Mouse (Mus musculus) liver, embryonic 15.5 days (tissue): ENCODE data around the gene Pdzk1. TPM values are rescaled to one million over a fixed set of nuclear protein-coding genes. Genes with fewer than 3 reads are reported as not detected.

Source experiments
- ATAC-seq: fragments of 200-750 bp; cut with Nextera tagmentation; 2 replicates; pipeline ENCODE4 v1.8.0; 2017; ENCODE audit warnings: moderate number of reproducible peaks, mild to moderate bottlenecking, moderate library complexity; ENCODE audit not compliant: insufficient read depth
- H3K27ac ChIP-seq: fragments of 300-500 bp; sonication (generic); replicated peaks from 2 replicates; pipeline ENCODE4 v1.5.1; 2015; ENCODE audit warnings: mild to moderate bottlenecking, inconsistent platforms
- H3K27me3 ChIP-seq: fragments of 300-500 bp; sonication (generic); 2 replicates; pipeline ENCODE4 v1.6.1; 2015; ENCODE audit warnings: mild to moderate bottlenecking, inconsistent platforms
- H3K36me3 ChIP-seq: fragments of 300-500 bp; sonication (generic); replicated peaks from 2 replicates; pipeline ENCODE4 v1.6.1; 2015; ENCODE audit warnings: moderate library complexity, mild to moderate bottlenecking, inconsistent platforms
- H3K4me1 ChIP-seq: fragments of 300-500 bp; sonication (generic); replicated peaks from 2 replicates; pipeline ENCODE4 v1.6.1; 2015; ENCODE audit warnings: inconsistent platforms
- H3K4me2 ChIP-seq: fragments of 300-500 bp; sonication (generic); 2 replicates; pipeline ENCODE4 v1.6.1; 2015; ENCODE audit warnings: moderate library complexity, mild to moderate bottlenecking, inconsistent platforms
- H3K4me3 ChIP-seq: fragments of 300-500 bp; sonication (generic); replicated peaks from 2 replicates; pipeline ENCODE4 v1.5.1; 2015; ENCODE audit warnings: mild to moderate bottlenecking, inconsistent platforms
- H3K9ac ChIP-seq: fragments of 300-500 bp; sonication (generic); 2 replicates; pipeline ENCODE4 v1.6.1; 2015; ENCODE audit warnings: moderate library complexity, mild to moderate bottlenecking, inconsistent platforms
- H3K9me3 ChIP-seq: fragments of 300-500 bp; sonication (generic); replicated peaks from 2 replicates; pipeline ENCODE4 v1.6.1; 2016; ENCODE audit warnings: inconsistent platforms
- WGBS: fragments of 180-500 bp; shearing (Covaris S2); methylation state at CpG from one replicate; pipeline ENCODE4 v1.1.7; 2015; ENCODE audit warnings: mixed read lengths; ENCODE audit not compliant: insufficient replicate concordance; 5-methylcytosine and 5-hydroxymethylcytosine counted together
- polyA plus RNA-seq: library from polyadenylated mRNA; unstranded; fragments of >200 nt; fragmentation: Nextera tagmentation; extraction: Ambion mirVana; gene quantifications from 2 replicates; pipeline ENCODE4 v1.2.1, GENCODE M21; 2015

The Pdzk1 gene
- polyA plus RNA-seq, 1 experiment from 2014 or later, result 21.6 TPM

- no peaks in the 10 kb centered on the region for H3K9me3 ChIP-seq
- no peak overlapping the region for H3K4me2 ChIP-seq
- no peak overlapping the region for H3K4me3 ChIP-seq
- H3K4me1 ChIP-seq, result no peaks in the 10 kb centered on the region
- no peaks in the 10 kb centered on the region for H3K36me3 ChIP-seq
- ATAC-seq, result 0 out of 2 replicates have a peak, but pooled peaks have one; percentile 18
- WGBS, result 31% methylated on average over 2 of the region's 2 CpGs
- H3K27ac ChIP-seq, result no peak overlapping the region
- no peaks in the 10 kb centered on the region for H3K27me3 ChIP-seq
- H3K9ac ChIP-seq, result no peak overlapping the region
These were observed 7.3 kb downstream of the Pdzk1 start for GRCm38 (mm10) chr3:96836414-96836813.

DNA sequence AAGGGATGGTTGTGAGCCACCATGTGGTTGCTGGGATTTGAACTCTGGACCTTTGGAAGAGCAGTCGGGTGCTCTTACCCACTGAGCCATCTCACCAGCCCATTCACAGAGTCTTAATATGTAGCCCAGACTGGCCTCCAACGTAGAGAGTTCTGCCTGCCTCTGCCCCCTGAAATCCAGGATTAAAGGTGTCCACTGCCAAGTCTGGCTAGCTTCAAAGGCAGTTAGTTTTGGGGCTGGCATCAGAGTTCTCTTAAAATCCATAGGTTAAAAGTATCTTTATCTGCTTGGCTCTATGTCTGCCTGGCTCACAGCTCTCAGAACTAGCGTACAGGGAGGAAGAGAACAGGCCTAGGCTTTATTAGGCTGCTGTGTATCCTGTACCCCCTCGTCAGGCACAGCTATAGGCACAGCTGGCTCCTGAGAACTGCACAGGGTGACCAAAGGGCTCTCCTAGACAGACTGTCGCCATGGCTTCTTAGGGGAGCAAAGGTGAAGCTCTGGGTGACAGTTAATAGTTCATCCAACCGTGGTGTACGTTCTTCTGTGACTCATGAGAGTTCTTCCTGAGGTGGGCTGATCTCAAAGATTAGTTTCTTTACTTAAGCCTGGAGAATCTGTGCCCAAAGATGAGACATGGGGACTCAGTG is 10.0 kb downstream of the Pdzk1 start:
- no peak overlapping the region for H3K9ac ChIP-seq
- H3K4me1 ChIP-seq, result no peaks in the 10 kb centered on the region
- H3K9me3 ChIP-seq, result no peaks in the 10 kb centered on the region
- ATAC-seq, result no peak
- no peaks in the 10 kb centered on the region for H3K36me3 ChIP-seq
- whole genome bisulfite sequencing, result 60% methylated on average over 7 of the region's 7 CpGs
- H3K4me2 ChIP-seq, result no peak overlapping the region
- H3K27me3 ChIP-seq, result no peaks in the 10 kb centered on the region
- no peak overlapping the region for H3K4me3 ChIP-seq
- no peak overlapping the region for H3K27ac ChIP-seq

DNA sequence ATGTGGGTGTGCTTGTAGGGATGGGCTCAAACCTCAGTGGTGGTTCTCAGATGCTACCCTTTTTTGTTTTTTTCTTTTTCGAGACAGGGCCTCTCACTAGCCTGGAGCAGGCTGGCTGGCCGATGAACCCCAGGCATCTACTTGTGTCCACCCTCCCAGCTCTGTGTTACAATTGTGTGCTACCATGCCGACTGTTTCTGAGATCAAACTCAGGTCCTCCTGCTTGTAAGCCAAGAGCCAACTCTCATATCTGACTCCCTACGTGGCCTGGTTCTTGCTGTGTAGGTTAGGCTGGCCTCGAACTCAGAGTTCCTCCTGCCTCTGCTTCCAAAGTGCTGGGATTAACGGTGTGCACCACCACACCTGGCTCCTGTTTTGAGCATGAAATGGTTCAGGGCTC is 16.1 kb downstream of the Pdzk1 start:
- Histone ChIP-seq H3K36me3 (no peaks in the 10 kb centered on the region), H3K27ac (no peak overlapping the region), H3K4me3 (no peak overlapping the region), H3K9me3 (no peaks in the 10 kb centered on the region), H3K4me1 (peaks cover 28% of the 10 kb centered on the region), H3K27me3 (no peaks in the 10 kb centered on the region), H3K9ac (no peak overlapping the region), H3K4me2 (no peak overlapping the region)
- ATAC-seq, result no peak
- 68% methylated on average over 6 of the region's 6 CpGs for WGBS

DNA sequence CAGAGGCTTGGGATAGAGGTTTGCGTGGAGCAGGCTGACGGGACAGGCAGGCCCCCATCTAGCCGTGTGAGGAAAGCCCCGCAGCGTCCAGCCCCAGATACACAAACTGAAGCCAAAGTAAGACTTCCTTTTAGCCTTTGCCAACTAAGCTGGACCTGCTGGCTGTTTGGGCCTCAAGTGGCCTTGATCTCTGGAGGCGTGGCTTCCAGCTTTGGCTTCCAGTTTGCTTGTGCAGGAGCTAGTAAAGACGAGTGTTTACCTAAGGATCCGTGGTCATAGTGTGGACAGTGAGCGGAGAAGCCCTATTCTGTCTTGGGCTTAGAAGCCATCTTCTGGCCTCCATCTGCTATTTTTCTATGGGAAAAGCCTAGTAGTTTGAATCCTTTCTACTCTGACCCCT is 16.7 kb downstream of the Pdzk1 start:
- no peaks in the 10 kb centered on the region for H3K36me3 ChIP-seq
- H3K4me2 ChIP-seq, result no peak overlapping the region
- WGBS, result 63% methylated on average over 9 of the region's 9 CpGs
- H3K9me3 ChIP-seq, result no peaks in the 10 kb centered on the region
- H3K4me3 ChIP-seq, result no peak overlapping the region
- H3K9ac ChIP-seq, result no peak overlapping the region
- no peaks in the 10 kb centered on the region for H3K27me3 ChIP-seq
- ATAC-seq, result no peak
- H3K27ac ChIP-seq, result no peak overlapping the region
- H3K4me1 ChIP-seq, result peaks cover 28% of the 10 kb centered on the region

- Histone ChIP-seq H3K9ac (no peak overlapping the region), H3K4me2 (no peak overlapping the region), H3K4me3 (no peak overlapping the region), H3K27me3 (no peaks in the 10 kb centered on the region), H3K4me1 (peaks cover 28% of the 10 kb centered on the region), H3K36me3 (no peaks in the 10 kb centered on the region), H3K27ac (no peak overlapping the region), H3K9me3 (no peaks in the 10 kb centered on the region)
- no peak for ATAC-seq
- 48% methylated on average over 12 of the region's 12 CpGs for WGBS
These were observed 17.9 kb downstream of the Pdzk1 start for GRCm38 (mm10) chr3:96846985-96847384.

GRCm38 (mm10) chr3:96847661-96848060 is 18.6 kb downstream of the Pdzk1 start:
- 7% methylated on average over 6 of the region's 6 CpGs for WGBS
- no peak overlapping the region for H3K4me2 ChIP-seq
- no peaks in the 10 kb centered on the region for H3K27me3 ChIP-seq
- no peak overlapping the region for H3K4me3 ChIP-seq
- ATAC-seq, result no peak
- H3K9me3 ChIP-seq, result no peaks in the 10 kb centered on the region
- H3K27ac ChIP-seq, result no peak overlapping the region
- H3K36me3 ChIP-seq, result no peaks in the 10 kb centered on the region
- peaks cover 28% of the 10 kb centered on the region for H3K4me1 ChIP-seq
- no peak overlapping the region for H3K9ac ChIP-seq

DNA sequence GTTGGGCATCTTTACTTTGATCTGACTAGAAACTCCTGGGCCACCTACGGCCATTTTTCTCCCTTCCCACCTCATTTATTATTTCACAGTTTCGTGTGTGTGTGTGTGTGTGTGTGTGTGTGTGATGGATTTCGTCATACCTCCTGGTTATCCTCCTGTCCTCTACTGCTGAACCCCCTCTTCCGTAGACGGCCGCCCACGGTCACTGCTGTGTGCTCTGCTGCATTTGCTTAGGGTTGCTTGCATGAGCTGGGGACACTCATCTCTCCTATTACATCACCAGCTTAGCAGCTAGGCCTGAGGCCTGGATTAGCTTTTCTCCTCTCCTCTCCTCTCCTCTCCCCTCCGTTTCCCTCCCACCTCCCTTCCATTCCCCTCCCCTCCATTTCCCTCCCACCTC is 19.4 kb downstream of the Pdzk1 start:
- peak; percentile 69 for ATAC-seq
- no peaks in the 10 kb centered on the region for H3K27me3 ChIP-seq
- H3K4me2 ChIP-seq, result no peak overlapping the region
- no peaks in the 10 kb centered on the region for H3K9me3 ChIP-seq
- no peak overlapping the region for H3K4me3 ChIP-seq
- no peak overlapping the region; the same call in 1 of the 2 replicates for H3K27ac ChIP-seq
- H3K9ac ChIP-seq, result no peak overlapping the region
- H3K4me1 ChIP-seq, result peaks cover 28% of the 10 kb centered on the region
- H3K36me3 ChIP-seq, result no peaks in the 10 kb centered on the region
- WGBS, result 57% methylated on average over 7 of the region's 8 CpGs

GRCm38 (mm10) chr3:96849168-96849727 is 20.2 kb downstream of the Pdzk1 start:
- no peak overlapping the region for H3K4me2 ChIP-seq
- H3K4me1 ChIP-seq, result peaks cover 28% of the 10 kb centered on the region
- H3K36me3 ChIP-seq, result no peaks in the 10 kb centered on the region
- peak; percentile 22; the same call in 1 of the 2 replicates for ATAC-seq
- no peak overlapping the region for H3K4me3 ChIP-seq
- H3K9ac ChIP-seq, result no peak overlapping the region
- H3K27ac ChIP-seq, result no peak overlapping the region
- H3K9me3 ChIP-seq, result no peaks in the 10 kb centered on the region
- WGBS, result 63% methylated on average over 2 of the region's 2 CpGs
- no peaks in the 10 kb centered on the region for H3K27me3 ChIP-seq

GRCm38 (mm10) chr3:96852561-96852960 is 23.5 kb downstream of the Pdzk1 start:
- WGBS, result 49% methylated on average over 6 of the region's 6 CpGs
- H3K27ac ChIP-seq, result no peak overlapping the region

GRCm38 (mm10) chr3:96854376-96854775 is 25.3 kb downstream of the Pdzk1 start:
- Histone ChIP-seq H3K4me1 (no peaks in the 10 kb centered on the region), H3K36me3 (no peaks in the 10 kb centered on the region), H3K9ac (no peak overlapping the region), H3K27me3 (no peaks in the 10 kb centered on the region), H3K4me2 (no peak overlapping the region), H3K27ac (no peak overlapping the region), H3K4me3 (no peak overlapping the region), H3K9me3 (no peaks in the 10 kb centered on the region)
- no peak for ATAC-seq
- 55% methylated on average over 4 of the region's 4 CpGs for WGBS

More at GRCm38 (mm10) chr3:96852561-96852960, 23.5 kb downstream of the Pdzk1 start:
- H3K9ac ChIP-seq, result no peak overlapping the region
- peaks cover 11% of the 10 kb centered on the region for H3K4me1 ChIP-seq
- no peaks in the 10 kb centered on the region for H3K27me3 ChIP-seq
- H3K4me3 ChIP-seq, result no peak overlapping the region
- ATAC-seq, result no peak
- no peaks in the 10 kb centered on the region for H3K36me3 ChIP-seq
- no peak overlapping the region for H3K4me2 ChIP-seq
- H3K9me3 ChIP-seq, result no peaks in the 10 kb centered on the region

GRCm38 (mm10) chr3:96855833-96856232 is 26.7 kb downstream of the Pdzk1 start:
- Histone ChIP-seq H3K4me2 (no peak overlapping the region), H3K9me3 (no peaks in the 10 kb centered on the region), H3K4me3 (no peak overlapping the region), H3K36me3 (no peaks in the 10 kb centered on the region; the same call in 1 of the 2 replicates), H3K27me3 (no peaks in the 10 kb centered on the region), H3K9ac (no peak overlapping the region), H3K27ac (no peak overlapping the region), H3K4me1 (no peaks in the 10 kb centered on the region)
- WGBS, result 58% methylated on average over 3 of the region's 3 CpGs
- ATAC-seq, result no peak

DNA sequence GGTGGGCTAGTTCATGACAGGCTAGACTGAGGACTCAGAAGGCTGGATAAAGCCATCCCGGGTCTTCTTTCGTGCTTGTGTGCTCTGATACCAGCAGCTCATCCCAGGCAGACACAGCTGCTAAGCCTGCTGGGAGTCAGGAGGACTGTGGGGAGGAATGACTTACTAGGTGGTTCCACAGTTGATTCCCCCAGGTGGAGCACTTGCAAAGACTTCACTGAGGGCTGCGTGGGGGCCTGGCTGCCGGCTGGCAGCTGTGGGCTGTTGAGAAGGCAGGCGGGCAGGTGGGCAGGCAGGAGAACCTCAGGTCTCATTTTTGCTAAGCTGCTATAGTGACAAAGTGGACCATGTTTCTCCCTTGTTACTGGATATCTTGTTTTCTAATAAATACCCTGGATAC is 31.4 kb downstream of the Pdzk1 start:
- no peaks in the 10 kb centered on the region; the same call in 1 of the 2 replicates for H3K36me3 ChIP-seq
- 78% methylated on average over 5 of the region's 5 CpGs for WGBS
- ATAC-seq, result no peak
- no peak overlapping the region for H3K4me2 ChIP-seq
- no peak overlapping the region for H3K9ac ChIP-seq
- no peaks in the 10 kb centered on the region for H3K9me3 ChIP-seq
- H3K27me3 ChIP-seq, result no peaks in the 10 kb centered on the region
- no peaks in the 10 kb centered on the region for H3K4me1 ChIP-seq
- no peak overlapping the region for H3K4me3 ChIP-seq
- no peak overlapping the region for H3K27ac ChIP-seq
